Mouse (Mus musculus): ENCODE data around the gene Barx1. TPM values are rescaled to one million over a fixed set of nuclear protein-coding genes. Genes with fewer than 3 reads are reported as not detected.

Gene Barx1
- polyA plus RNA-seq (2021): not detected

- no peak for TF ChIP-seq CTCF (IDR thresholded peaks at IDR 0.05)
- in situ Hi-C loops (cut with MboI; ENCODE audit: low pct_unique_long_range_greater_than_20kb): no loop called here
- ChIA-PET CTCF (no interaction called here), POLR2A (no interaction called here)
- DNase-seq (ENCODE audit: low read depth, low spot score): no peak
- peaks cover 51% of the 10 kb centered on the region for H3K27me3 ChIP-seq
- ATAC-seq: peak; percentile 7
Observed at GRCm38 (mm10) chr13:48662431-48663143, at the start of gene Barx1. Gene Barx1, plus strand, starts transcription at chr13:48662998.

- in situ Hi-C loops (cut with MboI; ENCODE audit: low pct_unique_long_range_greater_than_20kb): no loop called here
- no peaks in the 10 kb centered on the region for H3K27me3 ChIP-seq
- ATAC-seq (no peak), DNase-seq (ENCODE audit: low read depth, low spot score) (no peak)
- ChIA-PET CTCF (no interaction called here), POLR2A (no interaction called here)
- no peak for TF ChIP-seq CTCF (IDR thresholded peaks at IDR 0.05)
Observed at GRCm38 (mm10) chr13:48614525-48614924, 48.3 kb upstream of the Barx1 start.

GRCm38 (mm10) chr13:48617774-48618173, 45.0 kb upstream of the Barx1 start:
- ChIA-PET CTCF (interaction anchor here (1.0 to 1.5 kb wide), 3 partner anchors 8 to 22 kb away, joined by 3 to 6 read pairs (median 5); partner anchors contain the start of gene Ptpdc1), POLR2A (no interaction called here)
- no peak for TF ChIP-seq CTCF (IDR thresholded peaks at IDR 0.05)
- DNase-seq (ENCODE audit: low read depth, low spot score): no peak
- in situ Hi-C loops (cut with MboI; ENCODE audit: low pct_unique_long_range_greater_than_20kb): no loop called here
- H3K27me3 ChIP-seq: no peaks in the 10 kb centered on the region
- ATAC-seq: no peak

- ATAC-seq: no peak
- H3K27me3 ChIP-seq: no peaks in the 10 kb centered on the region
- in situ Hi-C loops (cut with MboI; ENCODE audit: low pct_unique_long_range_greater_than_20kb): no loop called here
- CTCF ChIA-PET: interaction anchor here (1.0 to 1.3 kb wide), 2 partner anchors 13 to 21 kb away, joined by 3 to 6 read pairs; no protein-coding TSS in a partner anchor
- POLR2A ChIA-PET: interaction anchor here (0.6 to 0.7 kb wide), 2 partner anchors 24 to 60 kb away, joined by 3 read pairs; no protein-coding TSS in a partner anchor
- TF ChIP-seq CTCF (IDR thresholded peaks at IDR 0.05): no peak
- DNase-seq (ENCODE audit: low read depth, low spot score): no peak
Observed at GRCm38 (mm10) chr13:48618890-48619289, 43.9 kb upstream of the Barx1 start.

GRCm38 (mm10) chr13:48624968-48625398, 37.8 kb upstream of the Barx1 start:
- in situ Hi-C loops (cut with MboI; ENCODE audit: low pct_unique_long_range_greater_than_20kb): no loop called here
- ATAC-seq (peak; percentile 55), DNase-seq (ENCODE audit: low read depth, low spot score) (no peak)
- H3K27me3 ChIP-seq: no peaks in the 10 kb centered on the region
- CTCF ChIA-PET: interaction anchor here (1.3 kb wide), 1 partner anchor 8 kb away, joined by 5 read pairs; no protein-coding TSS in a partner anchor
- no peak for TF ChIP-seq CTCF (IDR thresholded peaks at IDR 0.05)
- POLR2A ChIA-PET: no interaction called here

GRCm38 (mm10) chr13:48625433-48626184, 37.2 kb upstream of the Barx1 start, which contains the start of gene Ptpdc1:
Gene Ptpdc1, minus strand, starts transcription at chr13:48625664.
- TF ChIP-seq CTCF (IDR thresholded peaks at IDR 0.05): no peak
- CTCF ChIA-PET: interaction anchor here (1.2 to 1.3 kb wide), 2 partner anchors 8 to 15 kb away, joined by 3 to 5 read pairs; no protein-coding TSS in a partner anchor
- H3K27me3 ChIP-seq: no peaks in the 10 kb centered on the region
- POLR2A ChIA-PET: interaction anchor here (1.2 kb wide), 1 partner anchor 17 kb away, joined by 3 read pairs; no protein-coding TSS in a partner anchor
- ATAC-seq (peak; percentile 96), DNase-seq (ENCODE audit: low read depth, low spot score) (peak; percentile 51)
- in situ Hi-C loops (cut with MboI; ENCODE audit: low pct_unique_long_range_greater_than_20kb): no loop called here

GRCm38 (mm10) chr13:48631691-48632090, 31.1 kb upstream of the Barx1 start:
- no peak for TF ChIP-seq CTCF (IDR thresholded peaks at IDR 0.05)
- ChIA-PET CTCF (no interaction called here), POLR2A (no interaction called here)
- ATAC-seq: no peak
- no peak for DNase-seq (ENCODE audit: low read depth, low spot score)
- H3K27me3 ChIP-seq: peaks cover 5% of the 10 kb centered on the region
- in situ Hi-C loops (cut with MboI; ENCODE audit: low pct_unique_long_range_greater_than_20kb): no loop called here

GRCm38 (mm10) chr13:48637706-48638105, 25.1 kb upstream of the Barx1 start:
- DNase-seq (ENCODE audit: low read depth, low spot score) (no peak), ATAC-seq (no peak)
- ChIA-PET CTCF (no interaction called here), POLR2A (no interaction called here)
- H3K27me3 ChIP-seq: peaks cover 5% of the 10 kb centered on the region
- in situ Hi-C loops (cut with MboI; ENCODE audit: low pct_unique_long_range_greater_than_20kb): loop anchor here (5.0 kb wide), 2 partner anchors 65 to 115 kb away; no protein-coding TSS in a partner anchor
- TF ChIP-seq CTCF (IDR thresholded peaks at IDR 0.05): no peak

- peaks cover 2% of the 10 kb centered on the region for H3K27me3 ChIP-seq
- ATAC-seq: no peak
- TF ChIP-seq CTCF (IDR thresholded peaks at IDR 0.05): peak; percentile 88
- in situ Hi-C loops (cut with MboI; ENCODE audit: low pct_unique_long_range_greater_than_20kb): loop anchor here (5.0 kb wide), 2 partner anchors 67 to 117 kb away; no protein-coding TSS in a partner anchor
- CTCF ChIA-PET: interaction anchor here (0.8 to 3.3 kb wide), 17 partner anchors 9 to 118 kb away, joined by 3 to 24 read pairs (median 4); no protein-coding TSS in a partner anchor
- POLR2A ChIA-PET: interaction anchor here (1.2 kb wide), 1 partner anchor 108 kb away, joined by 3 read pairs; no protein-coding TSS in a partner anchor
- no peak for DNase-seq (ENCODE audit: low read depth, low spot score)
Observed at GRCm38 (mm10) chr13:48639570-48639969, 23.2 kb upstream of the Barx1 start.

- CTCF ChIA-PET: interaction anchor here (0.8 to 3.2 kb wide), 4 partner anchors 9 to 114 kb away, joined by 3 to 15 read pairs (median 4); no protein-coding TSS in a partner anchor
- in situ Hi-C loops (cut with MboI; ENCODE audit: low pct_unique_long_range_greater_than_20kb): no loop called here
Observed at GRCm38 (mm10) chr13:48643072-48643471, 19.7 kb upstream of the Barx1 start.

More at GRCm38 (mm10) chr13:48643072-48643471, 19.7 kb upstream of the Barx1 start:
- peaks cover 9% of the 10 kb centered on the region for H3K27me3 ChIP-seq
- no peak for ATAC-seq
- TF ChIP-seq CTCF (IDR thresholded peaks at IDR 0.05): no peak
- POLR2A ChIA-PET: interaction anchor here (1.1 kb wide), 1 partner anchor 17 kb away, joined by 3 read pairs; no protein-coding TSS in a partner anchor
- no peak for DNase-seq (ENCODE audit: low read depth, low spot score)

Measured in Patski (cell line).